Mouse (Mus musculus) ES-E14 (cell line): Measurements from ENCODE around the gene Scn11a.

Source experiments
- HCFC1 ChIP-seq: IDR thresholded peaks from 2 replicates; pipeline ENCODE4 v1.6.1; 2012; ENCODE audit warnings: low read length, inconsistent platforms, borderline replicate concordance; ENCODE audit not compliant: insufficient read depth
- MAFK ChIP-seq: IDR thresholded peaks from 2 replicates; pipeline ENCODE4 v1.6.1; 2014; ENCODE audit warnings: mild to moderate bottlenecking, low read depth, low read length, inconsistent platforms; ENCODE audit not compliant: insufficient read depth
- ZC3H11A ChIP-seq: IDR thresholded peaks from 2 replicates; pipeline ENCODE4 v1.6.1; 2012; ENCODE audit warnings: low read depth, mild to moderate bottlenecking, inconsistent platforms, low read length, borderline replicate concordance

DNA sequence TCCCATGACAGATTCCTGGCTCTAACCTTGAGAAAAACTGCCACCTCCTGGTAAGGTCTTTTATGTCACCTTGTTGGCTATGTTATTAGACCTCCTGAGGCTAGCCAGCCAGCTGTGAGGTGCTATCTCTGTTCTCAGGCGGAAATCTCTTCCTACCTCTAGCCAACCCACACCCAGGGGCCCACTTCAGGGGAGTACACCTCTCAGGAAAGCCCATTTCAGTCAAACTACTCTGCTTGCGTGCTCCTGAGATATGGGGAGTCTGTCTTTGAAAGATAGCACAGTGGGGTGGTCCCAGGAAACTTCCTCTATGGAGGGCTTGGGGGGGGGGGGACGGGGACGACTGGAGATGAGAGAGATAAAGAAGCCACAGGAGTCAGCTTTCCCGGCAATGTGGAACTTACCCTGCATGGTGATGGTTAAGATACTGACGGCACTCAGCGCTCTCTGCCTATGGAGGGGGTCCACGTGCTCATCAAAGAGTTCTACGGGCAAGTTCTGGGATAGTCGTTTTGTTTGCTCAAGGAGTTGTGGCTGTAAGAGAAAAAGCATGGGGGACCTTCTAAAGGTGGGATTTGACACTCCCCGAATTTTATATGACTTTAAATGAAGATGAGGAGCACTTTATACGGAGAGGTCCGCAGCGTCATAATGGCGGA is 29.9 kb downstream of the Scn11a start:
- TF ChIP-seq MAFK = no peak
- TF ChIP-seq ZC3H11A = no peak
- TF ChIP-seq HCFC1 = no peak
